Mouse (Mus musculus) liver, embryonic 13.5 days (tissue): ENCODE data around the gene Zeb2. TPM values are rescaled to one million over a fixed set of nuclear protein-coding genes. Genes with fewer than 3 reads are reported as not detected.
A peak's percentile ranks its signal among the peaks of the same experiment; 100 is the strongest.

Experiments
- ATAC-seq: fragments of 200-750 bp; cut with Nextera tagmentation; 2 replicates; pipeline ENCODE4 v1.8.0; 2017; ENCODE audit warnings: low read depth, mild to moderate bottlenecking, moderate number of reproducible peaks, moderate library complexity
- DNase-seq: peaks from one replicate; pipeline ENCODE4 v3.0.0; 2022
- H3K27ac ChIP-seq: fragments of 300-500 bp; sonication (generic); 2 replicates; pipeline ENCODE4 v1.5.1; 2015; ENCODE audit warnings: moderate library complexity, mild to moderate bottlenecking, inconsistent platforms
- H3K27me3 ChIP-seq: fragments of 300-500 bp; sonication (generic); 2 replicates; pipeline ENCODE4 v1.6.1; 2015; ENCODE audit warnings: mild to moderate bottlenecking, inconsistent platforms
- H3K36me3 ChIP-seq: fragments of 300-500 bp; sonication (generic); 2 replicates; pipeline ENCODE4 v1.6.1; 2015; ENCODE audit warnings: mild to moderate bottlenecking, inconsistent platforms
- H3K4me1 ChIP-seq: fragments of 300-500 bp; sonication (generic); replicated peaks from 2 replicates; pipeline ENCODE4 v1.6.1; 2015; ENCODE audit warnings: inconsistent platforms
- H3K4me2 ChIP-seq: fragments of 300-500 bp; sonication (generic); 2 replicates; pipeline ENCODE4 v1.6.1; 2015; ENCODE audit warnings: inconsistent platforms, mild to moderate bottlenecking, moderate library complexity
- H3K4me3 ChIP-seq: fragments of 300-500 bp; sonication (generic); replicated peaks from 2 replicates; pipeline ENCODE4 v1.5.1; 2015; ENCODE audit warnings: mild to moderate bottlenecking, inconsistent platforms
- H3K9ac ChIP-seq: fragments of 300-500 bp; sonication (generic); 2 replicates; pipeline ENCODE4 v1.6.1; 2015; ENCODE audit warnings: mild to moderate bottlenecking, inconsistent platforms
- H3K9me3 ChIP-seq: fragments of 300-500 bp; sonication (generic); replicated peaks from 2 replicates; pipeline ENCODE4 v1.6.1; 2016; ENCODE audit warnings: inconsistent platforms
- WGBS: fragments of 180-500 bp; shearing (Covaris S2); methylation state at CpG from one replicate; pipeline ENCODE4 v1.1.7; 2015; ENCODE audit not compliant: insufficient replicate concordance; 5-methylcytosine and 5-hydroxymethylcytosine counted together
- polyA plus RNA-seq: library from polyadenylated mRNA; unstranded; fragments of >200 nt; fragmentation: Nextera tagmentation; extraction: Ambion mirVana; gene quantifications from 2 replicates; pipeline ENCODE4 v1.2.1, GENCODE M21; 2015

The Zeb2 gene
- polyA plus RNA-seq, 1 experiment from 2014 or later: 10.1 TPM

DNA sequence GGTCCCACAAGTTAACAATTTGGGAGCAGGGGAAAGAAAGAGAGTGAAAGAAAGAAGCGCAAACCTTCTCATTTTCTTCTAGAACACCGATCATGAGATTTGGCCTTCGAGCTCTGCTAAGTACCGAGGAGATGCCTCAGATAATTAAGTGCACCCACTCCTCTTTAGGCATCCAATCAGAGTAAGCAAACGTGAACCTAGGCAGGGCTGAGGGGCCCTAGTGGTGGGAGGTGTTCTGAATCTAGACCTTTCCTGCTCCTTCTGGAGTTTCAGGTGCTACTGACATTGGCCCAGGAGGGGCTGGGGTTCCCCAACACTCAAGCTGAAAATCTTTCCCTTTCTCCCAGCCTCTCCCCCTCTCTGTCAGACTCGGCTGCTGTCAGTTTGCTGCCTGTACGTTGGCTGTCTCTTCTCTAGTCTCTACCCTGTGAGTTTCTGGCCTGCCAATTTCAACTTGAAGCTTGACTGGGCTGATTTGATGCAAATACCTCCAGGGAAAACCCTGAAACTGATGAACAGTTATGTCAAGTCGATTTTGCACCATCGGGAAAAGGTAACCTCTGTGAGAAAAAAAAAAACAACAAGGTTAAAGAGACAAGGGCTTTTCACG lies 20.5 kb downstream of the Zeb2 start:
- Histone ChIP-seq H3K27me3 (no peaks in the 10 kb centered on the region), H3K4me2 (no peak overlapping the region), H3K9ac (no peak overlapping the region), H3K4me1 (peaks cover 49% of the 10 kb centered on the region), H3K9me3 (no peaks in the 10 kb centered on the region), H3K27ac (0 out of 2 replicates have a peak overlapping the region, but pooled peaks have one; percentile 15), H3K36me3 (peaks cover 44% of the 10 kb centered on the region), H3K4me3 (no peak overlapping the region)
- ATAC-seq (no peak), DNase-seq (no peak)
- 67% methylated on average over 10 of the region's 10 CpGs for WGBS

DNA sequence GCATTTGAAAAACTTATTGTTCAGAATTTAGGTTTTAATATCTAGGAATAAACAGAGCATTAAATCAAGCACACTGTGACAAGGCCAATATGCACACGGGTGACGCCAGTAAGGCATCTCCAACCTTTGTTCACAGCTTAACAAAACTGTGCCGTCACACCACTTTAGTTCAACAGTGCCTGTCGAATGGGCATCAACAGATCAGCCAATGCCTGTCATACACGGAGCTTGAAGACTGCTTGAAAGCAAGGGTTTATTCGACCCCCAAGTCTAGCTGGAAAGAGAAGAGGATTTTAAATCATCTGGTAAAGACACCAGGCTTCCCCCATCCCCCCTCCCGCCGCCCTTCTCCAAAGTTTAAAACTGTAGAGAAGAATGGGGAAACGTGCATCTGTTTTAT lies 21.4 kb downstream of the Zeb2 start:
- DNase-seq (no peak), ATAC-seq (no peak)
- Histone ChIP-seq H3K36me3 (peaks cover 49% of the 10 kb centered on the region), H3K9me3 (no peaks in the 10 kb centered on the region), H3K4me1 (peaks cover 45% of the 10 kb centered on the region), H3K27me3 (no peaks in the 10 kb centered on the region), H3K4me3 (no peak overlapping the region), H3K27ac (no peak overlapping the region), H3K9ac (no peak overlapping the region), H3K4me2 (no peak overlapping the region)
- WGBS: 72% methylated on average over 9 of the region's 9 CpGs

DNA sequence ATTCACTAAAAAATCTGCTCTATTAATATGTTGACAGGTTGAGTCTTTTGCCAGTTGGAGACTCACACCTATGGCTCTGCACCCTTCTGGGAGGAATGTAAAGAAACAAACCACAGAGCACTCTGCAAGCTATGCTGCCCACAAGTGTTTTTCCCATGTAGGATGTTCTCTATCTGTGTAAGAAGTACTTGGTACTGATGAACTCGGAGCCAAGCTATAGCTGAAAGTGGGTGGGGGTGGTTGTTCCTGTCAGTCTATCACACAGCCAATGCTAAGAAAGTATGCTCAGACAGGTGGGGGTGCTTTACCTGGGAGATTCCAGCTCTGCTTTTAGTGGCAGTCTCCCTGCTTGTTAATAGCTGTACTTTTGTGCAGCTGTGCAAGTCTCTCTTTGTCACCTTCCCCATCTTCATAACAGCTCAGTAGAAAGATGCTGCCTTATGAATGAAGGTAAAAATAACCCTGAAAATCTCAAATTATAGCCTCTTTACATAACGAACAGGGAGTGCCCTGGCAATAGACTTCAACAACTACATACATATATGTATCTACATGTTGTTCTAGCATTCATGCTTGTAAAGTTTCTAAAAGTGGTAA lies 22.7 kb downstream of the Zeb2 start:
- Histone ChIP-seq H3K27me3 (no peaks in the 10 kb centered on the region), H3K4me1 (peaks cover 47% of the 10 kb centered on the region), H3K9ac (no peak overlapping the region), H3K9me3 (no peaks in the 10 kb centered on the region), H3K27ac (no peak overlapping the region), H3K36me3 (peaks cover 52% of the 10 kb centered on the region), H3K4me3 (no peak overlapping the region), H3K4me2 (no peak overlapping the region)
- 70% methylated on average over 2 of the region's 2 CpGs for WGBS
- no peak for ATAC-seq
- DNase-seq: no peak

DNA sequence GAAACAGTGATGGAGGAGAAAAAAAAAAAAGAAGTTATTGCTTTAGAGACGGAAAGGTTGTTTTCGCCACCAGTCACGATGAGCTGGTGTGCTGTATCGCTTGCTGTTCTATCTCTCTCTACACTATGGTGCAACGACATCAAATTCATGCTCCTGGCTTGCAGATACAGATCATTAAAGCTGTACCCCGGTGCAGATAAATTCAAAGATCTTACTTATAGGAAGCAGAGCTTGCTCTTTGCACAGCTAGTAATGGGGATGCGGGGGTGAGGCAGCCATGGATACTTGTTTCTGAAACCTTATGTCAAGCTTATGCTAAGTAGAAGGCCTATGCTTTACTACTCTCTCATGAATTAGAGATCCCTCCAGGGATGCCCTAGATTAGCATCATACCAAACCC lies 23.7 kb downstream of the Zeb2 start:
- H3K27ac ChIP-seq: no peak overlapping the region
- H3K4me3 ChIP-seq: no peak overlapping the region
- peaks cover 48% of the 10 kb centered on the region for H3K4me1 ChIP-seq
- no peak for ATAC-seq
- no peak for DNase-seq
- 83% methylated on average over 7 of the region's 7 CpGs for WGBS
- no peak overlapping the region for H3K9ac ChIP-seq
- no peak overlapping the region for H3K4me2 ChIP-seq
- peaks cover 48% of the 10 kb centered on the region for H3K36me3 ChIP-seq
- no peaks in the 10 kb centered on the region for H3K9me3 ChIP-seq
- no peaks in the 10 kb centered on the region for H3K27me3 ChIP-seq

DNA sequence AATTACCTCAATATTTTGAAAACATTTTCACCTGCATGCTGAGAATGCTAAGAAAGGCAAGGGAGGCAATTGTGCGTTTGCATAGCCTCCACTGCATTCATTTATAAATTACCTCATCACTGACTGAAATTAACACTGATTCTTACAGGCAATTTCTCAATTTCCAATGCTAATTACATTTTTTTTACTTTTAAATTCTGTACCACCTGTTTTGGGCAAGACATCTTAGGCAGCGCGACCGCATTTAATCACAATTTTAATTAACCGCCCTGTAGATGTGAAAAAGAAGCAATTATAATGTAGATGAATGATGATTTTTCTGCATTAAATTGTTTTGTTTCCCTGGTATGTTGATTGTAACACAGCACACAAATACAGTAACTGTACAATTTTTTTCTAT lies 24.5 kb downstream of the Zeb2 start:
- peaks cover 48% of the 10 kb centered on the region for H3K36me3 ChIP-seq

DNA sequence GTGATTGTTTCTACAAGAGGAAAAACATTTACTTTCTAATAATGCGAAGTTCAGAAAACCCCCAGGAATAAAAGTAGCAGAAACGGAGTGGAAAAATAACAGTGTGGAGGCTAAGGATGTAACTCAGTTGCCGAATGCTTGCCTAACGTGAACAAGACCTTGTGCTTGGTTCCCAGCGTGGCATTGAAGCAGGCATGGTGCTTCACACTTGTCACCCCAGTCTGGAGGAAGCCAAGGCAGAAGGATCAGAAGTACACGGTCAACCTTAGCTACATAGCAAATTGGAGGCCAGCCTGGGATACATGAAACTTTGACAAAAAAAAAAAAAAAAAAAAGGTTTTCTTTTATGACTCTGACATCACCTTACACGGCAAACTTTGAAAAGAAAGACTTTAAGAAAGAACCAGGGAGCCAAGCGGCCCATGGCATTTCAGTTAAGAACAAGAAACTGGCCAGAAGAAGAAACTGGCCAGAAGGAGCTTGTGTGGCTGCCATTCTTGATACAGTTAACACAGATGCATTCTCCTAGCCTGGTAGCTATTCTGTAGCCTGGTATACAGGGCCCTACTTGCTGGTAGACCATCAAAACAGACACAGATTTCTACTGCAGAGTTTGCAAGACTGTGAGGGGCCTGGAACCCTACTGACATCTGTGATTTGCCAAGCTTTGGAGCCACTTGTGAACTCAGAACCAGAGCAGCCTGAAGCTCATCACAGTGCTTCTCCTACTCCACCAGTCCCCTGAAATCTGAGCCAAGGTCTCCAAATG lies 26.5 kb downstream of the Zeb2 start:
- Histone ChIP-seq H3K27ac (peak overlapping the region; percentile 31; the same call in 1 of the 2 replicates), H3K9ac (no peak overlapping the region), H3K4me3 (no peak overlapping the region), H3K36me3 (peaks cover 43% of the 10 kb centered on the region), H3K4me2 (no peak overlapping the region), H3K9me3 (no peaks in the 10 kb centered on the region), H3K27me3 (no peaks in the 10 kb centered on the region), H3K4me1 (peaks cover 51% of the 10 kb centered on the region)
- WGBS: 84% methylated on average over 8 of the region's 8 CpGs
- DNase-seq (no peak), ATAC-seq (no peak)

More for the DNA sequence above, 24.5 kb downstream of the Zeb2 start:
- WGBS: 95% methylated on average over 5 of the region's 5 CpGs
- Histone ChIP-seq H3K4me1 (peaks cover 50% of the 10 kb centered on the region), H3K9ac (no peak overlapping the region), H3K9me3 (no peaks in the 10 kb centered on the region), H3K27me3 (no peaks in the 10 kb centered on the region), H3K4me2 (no peak overlapping the region), H3K27ac (no peak overlapping the region), H3K4me3 (no peak overlapping the region)
- ATAC-seq: no peak
- no peak for DNase-seq

DNA sequence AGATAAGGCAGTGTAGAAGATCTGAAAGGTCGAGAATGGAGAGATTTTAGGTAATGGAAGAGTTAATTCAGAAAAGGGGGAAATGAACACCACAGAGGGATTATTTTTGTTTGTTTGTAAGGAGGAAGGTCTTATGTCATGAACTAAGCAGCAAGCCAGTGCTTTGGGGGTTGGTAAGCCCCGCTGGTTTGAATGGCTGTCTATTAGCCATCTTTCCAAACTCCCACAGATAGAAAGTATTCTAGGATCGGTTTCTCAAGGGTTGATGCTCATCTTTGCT lies 28.0 kb downstream of the Zeb2 start:
- no peak for DNase-seq
- H3K27ac ChIP-seq: no peak overlapping the region

DNA sequence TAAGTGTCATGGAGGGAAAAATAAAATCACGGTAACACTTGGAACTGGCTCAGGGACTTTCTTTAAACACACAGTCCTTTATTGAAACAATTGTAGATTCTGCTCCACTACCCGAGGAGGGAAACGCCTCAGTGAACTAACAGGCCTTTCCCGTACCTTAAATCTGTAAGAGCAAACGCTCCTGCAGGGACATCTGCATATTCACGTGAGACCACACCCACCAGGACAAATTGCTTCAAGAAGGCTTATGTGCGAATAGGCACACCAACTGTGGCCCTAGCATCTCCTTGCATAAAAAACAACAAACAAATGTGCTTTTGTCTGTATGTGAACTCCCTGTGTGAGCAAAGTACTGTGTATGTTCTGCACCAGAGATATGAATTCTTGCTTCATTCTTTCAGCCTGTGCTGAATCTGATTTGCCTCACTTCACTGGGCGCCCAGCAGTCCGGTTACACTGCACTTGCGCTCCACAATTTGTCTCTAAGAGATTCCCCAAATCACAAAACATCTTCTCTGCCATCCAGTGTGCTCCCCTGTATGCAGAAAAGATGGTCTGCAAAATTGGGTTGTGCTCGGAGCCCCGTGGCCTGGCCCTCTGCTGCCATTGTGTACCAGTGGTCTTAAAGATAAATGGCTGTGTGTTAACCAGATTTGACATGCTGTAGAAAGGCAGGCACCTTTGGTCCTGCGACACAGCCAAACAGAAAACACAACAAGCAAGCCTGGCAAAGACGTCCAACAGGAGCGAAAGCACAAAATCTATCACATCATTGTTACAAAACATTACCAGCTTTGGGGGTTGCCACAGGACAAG lies 28.6 kb downstream of the Zeb2 start:
- no peak overlapping the region for H3K4me2 ChIP-seq
- no peak for ATAC-seq
- DNase-seq: no peak
- H3K36me3 ChIP-seq: peaks cover 35% of the 10 kb centered on the region
- WGBS: 61% methylated on average over 15 of the region's 15 CpGs
- peaks cover 57% of the 10 kb centered on the region for H3K4me1 ChIP-seq
- no peaks in the 10 kb centered on the region for H3K9me3 ChIP-seq
- H3K27ac ChIP-seq: no peak overlapping the region
- no peak overlapping the region for H3K4me3 ChIP-seq
- H3K27me3 ChIP-seq: no peaks in the 10 kb centered on the region
- no peak overlapping the region for H3K9ac ChIP-seq

More for the DNA sequence above, 28.0 kb downstream of the Zeb2 start:
- H3K4me3 ChIP-seq: no peak overlapping the region
- WGBS: 57% methylated on average over 3 of the region's 3 CpGs
- H3K4me1 ChIP-seq: peaks cover 57% of the 10 kb centered on the region
- no peak overlapping the region for H3K9ac ChIP-seq
- no peaks in the 10 kb centered on the region for H3K9me3 ChIP-seq
- H3K36me3 ChIP-seq: peaks cover 39% of the 10 kb centered on the region
- no peak overlapping the region for H3K4me2 ChIP-seq
- no peaks in the 10 kb centered on the region for H3K27me3 ChIP-seq
- no peak for ATAC-seq

DNA sequence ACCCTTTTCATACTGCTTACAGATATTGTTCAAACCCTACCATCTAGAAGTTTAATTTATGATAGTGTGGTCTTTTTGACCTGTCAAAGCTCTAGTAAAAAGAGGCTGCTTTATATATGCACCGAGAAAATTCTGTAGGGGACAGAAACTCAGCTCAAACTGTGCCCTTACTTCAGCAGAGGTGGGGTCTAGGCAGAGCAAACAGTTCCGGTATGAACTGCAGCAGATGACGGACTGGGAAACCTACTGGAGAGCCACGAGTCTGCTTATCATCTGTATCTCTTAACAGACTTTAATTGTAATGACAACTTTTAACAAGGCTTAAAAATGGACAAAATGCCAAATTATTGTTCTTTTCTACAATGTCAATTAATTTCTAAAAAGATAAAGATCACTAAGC lies 30.0 kb downstream of the Zeb2 start:
- peaks cover 65% of the 10 kb centered on the region for H3K4me1 ChIP-seq
- no peak overlapping the region for H3K9ac ChIP-seq
- H3K4me2 ChIP-seq: no peak overlapping the region
- WGBS: 33% methylated on average over 4 of the region's 4 CpGs
- no peak overlapping the region for H3K27ac ChIP-seq
- H3K4me3 ChIP-seq: no peak overlapping the region
- DNase-seq (no peak), ATAC-seq (no peak)
- H3K36me3 ChIP-seq: peaks cover 26% of the 10 kb centered on the region
- H3K9me3 ChIP-seq: no peaks in the 10 kb centered on the region
- no peaks in the 10 kb centered on the region for H3K27me3 ChIP-seq

DNA sequence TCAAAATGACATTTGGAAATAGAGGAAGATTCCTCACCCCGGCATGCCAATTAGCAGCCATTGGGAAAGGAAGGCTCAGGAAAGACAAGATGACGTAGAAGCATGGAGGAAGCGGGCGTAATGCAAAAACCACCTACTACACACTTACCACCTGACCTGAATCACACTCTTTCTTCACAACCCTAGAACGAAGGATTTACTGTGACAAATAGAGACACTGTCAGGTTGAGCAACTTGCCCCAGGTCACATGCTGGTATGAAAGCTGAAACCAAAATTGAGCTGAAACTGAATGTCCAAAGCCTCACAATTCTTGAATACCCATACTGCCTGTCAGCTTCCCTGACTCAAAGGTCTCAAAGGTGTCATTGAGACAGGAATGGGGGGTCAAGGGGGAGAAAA lies 31.5 kb downstream of the Zeb2 start:
- no peak overlapping the region for H3K27ac ChIP-seq
- no peaks in the 10 kb centered on the region for H3K27me3 ChIP-seq
- peaks cover 19% of the 10 kb centered on the region for H3K36me3 ChIP-seq
- no peaks in the 10 kb centered on the region for H3K9me3 ChIP-seq
- no peak overlapping the region for H3K4me2 ChIP-seq
- 90% methylated on average over 5 of the region's 5 CpGs for WGBS
- H3K4me1 ChIP-seq: peaks cover 72% of the 10 kb centered on the region
- no peak overlapping the region for H3K9ac ChIP-seq
- no peak overlapping the region for H3K4me3 ChIP-seq
- ATAC-seq (no peak), DNase-seq (no peak)

DNA sequence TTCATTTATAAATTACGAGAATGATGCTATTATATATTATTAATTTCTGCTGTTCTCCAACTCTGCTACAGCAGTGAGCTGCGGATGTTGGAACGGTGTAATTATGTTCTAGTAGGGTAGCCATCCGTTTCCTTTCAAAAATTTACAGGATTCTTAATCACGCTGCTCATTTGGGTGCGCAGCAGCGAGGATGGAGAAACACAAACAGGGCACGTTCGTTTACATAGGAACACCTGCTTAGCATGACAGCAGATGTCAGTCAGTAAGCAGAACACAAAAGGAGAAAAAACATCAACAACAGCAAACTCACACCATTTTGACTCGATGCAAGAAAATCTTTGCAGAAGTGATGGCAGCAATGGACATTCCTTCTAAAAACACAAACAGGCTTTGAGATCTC lies 34.2 kb downstream of the Zeb2 start:
- WGBS: 84% methylated on average over 10 of the region's 10 CpGs

More for the DNA sequence above, 34.2 kb downstream of the Zeb2 start:
- Histone ChIP-seq H3K9me3 (no peaks in the 10 kb centered on the region), H3K27me3 (no peaks in the 10 kb centered on the region), H3K4me2 (no peak overlapping the region), H3K4me1 (peaks cover 66% of the 10 kb centered on the region), H3K36me3 (peaks cover 16% of the 10 kb centered on the region), H3K4me3 (no peak overlapping the region), H3K27ac (no peak overlapping the region), H3K9ac (no peak overlapping the region)
- ATAC-seq (no peak), DNase-seq (no peak)
